Mouse (Mus musculus) kidney, embryonic 15.5 days (tissue): Measurements from ENCODE around the gene Unc13d. TPM values are rescaled to one million over a fixed set of nuclear protein-coding genes. Genes with fewer than 3 reads are reported as not detected.

ENCODE experiments used
- ATAC-seq: fragments of 200-750 bp; cut with Nextera tagmentation; replicated peaks from 2 replicates; pipeline ENCODE4 v1.8.0; 2017; ENCODE audit warnings: moderate TSS enrichment; ENCODE audit not compliant: low FRiP score
- H3K27ac ChIP-seq: fragments of 300-500 bp; sonication (generic); 2 replicates; pipeline ENCODE4 v1.5.1; 2015; ENCODE audit warnings: mild to moderate bottlenecking, inconsistent platforms
- H3K27me3 ChIP-seq: fragments of 300-500 bp; sonication (generic); 2 replicates; pipeline ENCODE4 v1.6.1; 2015; ENCODE audit warnings: inconsistent platforms
- H3K36me3 ChIP-seq: fragments of 300-500 bp; sonication (generic); 2 replicates; pipeline ENCODE4 v1.6.1; 2015; ENCODE audit warnings: inconsistent platforms
- H3K4me1 ChIP-seq: fragments of 300-500 bp; sonication (generic); 2 replicates; pipeline ENCODE4 v1.6.1; 2015; ENCODE audit warnings: inconsistent platforms
- H3K4me2 ChIP-seq: fragments of 300-500 bp; sonication (generic); 2 replicates; pipeline ENCODE4 v1.6.1; 2015; ENCODE audit warnings: moderate library complexity, mild to moderate bottlenecking, inconsistent platforms
- H3K4me3 ChIP-seq: fragments of 300-500 bp; sonication (generic); replicated peaks from 2 replicates; pipeline ENCODE4 v1.5.1; 2015; ENCODE audit warnings: mild to moderate bottlenecking, inconsistent platforms
- H3K9ac ChIP-seq: fragments of 300-500 bp; sonication (generic); 2 replicates; pipeline ENCODE4 v1.6.1; 2015; ENCODE audit warnings: mild to moderate bottlenecking, inconsistent platforms
- H3K9me3 ChIP-seq: fragments of 300-500 bp; sonication (generic); replicated peaks from 2 replicates; pipeline ENCODE4 v1.6.1; 2016; ENCODE audit warnings: inconsistent platforms
- WGBS: fragments of 180-500 bp; shearing (Covaris S2); methylation state at CpG from one replicate; pipeline ENCODE4 v1.1.7; 2015; ENCODE audit warnings: mixed read lengths; 5-methylcytosine and 5-hydroxymethylcytosine counted together
- polyA plus RNA-seq: library from polyadenylated mRNA; unstranded; fragments of >200 nt; fragmentation: Nextera tagmentation; extraction: Ambion mirVana; gene quantifications from 2 replicates; pipeline ENCODE4 v1.2.1, GENCODE M21; 2015

Gene Unc13d
- polyA plus RNA-seq, 1 experiment from 2014 or later, result 1.5 TPM

- no peak overlapping the region for H3K9ac ChIP-seq
- no peaks in the 10 kb centered on the region for H3K36me3 ChIP-seq
- H3K27ac ChIP-seq, result no peak overlapping the region
- H3K4me2 ChIP-seq, result no peak overlapping the region
- WGBS, result 84% methylated on average over 3 of the region's 3 CpGs
- H3K4me3 ChIP-seq, result no peak overlapping the region
- no peaks in the 10 kb centered on the region for H3K27me3 ChIP-seq
- ATAC-seq, result no peak
- peaks cover 14% of the 10 kb centered on the region for H3K4me1 ChIP-seq
- H3K9me3 ChIP-seq, result no peaks in the 10 kb centered on the region
Observed at GRCm38 (mm10) chr11:116072608-116073007, 5.2 kb downstream of the Unc13d start.

- H3K4me2 ChIP-seq, result no peak overlapping the region
- no peak overlapping the region for H3K4me3 ChIP-seq
- H3K9me3 ChIP-seq, result no peaks in the 10 kb centered on the region
- no peak overlapping the region for H3K9ac ChIP-seq
- H3K36me3 ChIP-seq, result no peaks in the 10 kb centered on the region
- ATAC-seq, result no peak
- WGBS, result 57% methylated on average over 5 of the region's 5 CpGs
- no peak overlapping the region for H3K27ac ChIP-seq
- peaks cover 12% of the 10 kb centered on the region; the same call in 1 of the 2 replicates for H3K4me1 ChIP-seq
- H3K27me3 ChIP-seq, result no peaks in the 10 kb centered on the region
Observed at GRCm38 (mm10) chr11:116071510-116071909, 6.3 kb downstream of the Unc13d start.

- H3K27ac ChIP-seq, result no peak overlapping the region
- 85% methylated on average over 12 of the region's 12 CpGs for WGBS
- H3K27me3 ChIP-seq, result no peaks in the 10 kb centered on the region
- peaks cover 24% of the 10 kb centered on the region for H3K36me3 ChIP-seq
- peaks cover 3% of the 10 kb centered on the region; the same call in 1 of the 2 replicates for H3K4me1 ChIP-seq
- H3K9me3 ChIP-seq, result no peaks in the 10 kb centered on the region
- no peak overlapping the region for H3K9ac ChIP-seq
- ATAC-seq, result no peak
- H3K4me3 ChIP-seq, result no peak overlapping the region
- H3K4me2 ChIP-seq, result no peak overlapping the region
Observed at GRCm38 (mm10) chr11:116065345-116065744, 12.4 kb downstream of the Unc13d start.

GRCm38 (mm10) chr11:116064187-116064867 is 13.4 kb downstream of the Unc13d start:
- no peak overlapping the region for H3K4me3 ChIP-seq
- H3K27ac ChIP-seq, result no peak overlapping the region
- H3K9ac ChIP-seq, result no peak overlapping the region
- H3K27me3 ChIP-seq, result no peaks in the 10 kb centered on the region
- no peak overlapping the region for H3K4me2 ChIP-seq
- no peaks in the 10 kb centered on the region for H3K9me3 ChIP-seq
- 69% methylated on average over 23 of the region's 23 CpGs for WGBS
- no peak for ATAC-seq
- H3K36me3 ChIP-seq, result peaks cover 34% of the 10 kb centered on the region
- H3K4me1 ChIP-seq, result peaks cover 3% of the 10 kb centered on the region; the same call in 1 of the 2 replicates

GRCm38 (mm10) chr11:116063562-116063961 is 14.2 kb downstream of the Unc13d start:
- no peak for ATAC-seq
- H3K4me1 ChIP-seq, result peaks cover 3% of the 10 kb centered on the region; the same call in 1 of the 2 replicates
- H3K4me2 ChIP-seq, result no peak overlapping the region
- H3K27me3 ChIP-seq, result no peaks in the 10 kb centered on the region
- H3K4me3 ChIP-seq, result no peak overlapping the region
- peaks cover 42% of the 10 kb centered on the region for H3K36me3 ChIP-seq
- WGBS, result 69% methylated on average over 13 of the region's 13 CpGs
- no peak overlapping the region for H3K9ac ChIP-seq
- H3K27ac ChIP-seq, result no peak overlapping the region
- H3K9me3 ChIP-seq, result no peaks in the 10 kb centered on the region

GRCm38 (mm10) chr11:116062521-116062920 is 15.2 kb downstream of the Unc13d start:
- H3K36me3 ChIP-seq, result peaks cover 52% of the 10 kb centered on the region
- no peak overlapping the region for H3K27ac ChIP-seq
- no peak overlapping the region for H3K4me2 ChIP-seq
- WGBS, result 70% methylated on average over 8 of the region's 8 CpGs
- H3K4me3 ChIP-seq, result no peak overlapping the region
- H3K4me1 ChIP-seq, result peaks cover 3% of the 10 kb centered on the region; the same call in 1 of the 2 replicates
- no peak overlapping the region for H3K9ac ChIP-seq
- no peaks in the 10 kb centered on the region for H3K27me3 ChIP-seq
- no peaks in the 10 kb centered on the region for H3K9me3 ChIP-seq
- ATAC-seq, result no peak

GRCm38 (mm10) chr11:116061641-116062415 is 15.9 kb downstream of the Unc13d start:
- H3K27ac ChIP-seq, result no peak overlapping the region
- ATAC-seq, result no peak
- no peak overlapping the region for H3K4me2 ChIP-seq
- H3K36me3 ChIP-seq, result peaks cover 59% of the 10 kb centered on the region
- H3K9ac ChIP-seq, result no peak overlapping the region
- peaks cover 2% of the 10 kb centered on the region; the same call in 1 of the 2 replicates for H3K4me1 ChIP-seq
- no peaks in the 10 kb centered on the region for H3K27me3 ChIP-seq
- 84% methylated on average over 13 of the region's 13 CpGs for WGBS
- H3K4me3 ChIP-seq, result no peak overlapping the region
- H3K9me3 ChIP-seq, result no peaks in the 10 kb centered on the region

- no peaks in the 10 kb centered on the region for H3K4me1 ChIP-seq
- H3K27me3 ChIP-seq, result no peaks in the 10 kb centered on the region
- H3K4me3 ChIP-seq, result no peak overlapping the region
- 89% methylated on average over 9 of the region's 9 CpGs for WGBS
- no peak for ATAC-seq
- no peak overlapping the region for H3K9ac ChIP-seq
- no peak overlapping the region for H3K4me2 ChIP-seq
- no peak overlapping the region for H3K27ac ChIP-seq
- H3K9me3 ChIP-seq, result no peaks in the 10 kb centered on the region
- peaks cover 71% of the 10 kb centered on the region for H3K36me3 ChIP-seq
Observed at GRCm38 (mm10) chr11:116060596-116060995, 17.2 kb downstream of the Unc13d start.

- Histone ChIP-seq H3K9ac (no peak overlapping the region), H3K4me1 (no peaks in the 10 kb centered on the region)
Observed at GRCm38 (mm10) chr11:116059691-116060025, 18.1 kb downstream of the Unc13d start.

GRCm38 (mm10) chr11:116058868-116059690 is 18.7 kb downstream of the Unc13d start:
- Histone ChIP-seq H3K27ac (no peak overlapping the region), H3K27me3 (no peaks in the 10 kb centered on the region), H3K4me1 (no peaks in the 10 kb centered on the region), H3K4me3 (no peak overlapping the region), H3K9me3 (no peaks in the 10 kb centered on the region), H3K9ac (no peak overlapping the region), H3K4me2 (no peak overlapping the region), H3K36me3 (peaks cover 86% of the 10 kb centered on the region)
- ATAC-seq, result no peak
- 92% methylated on average over 17 of the region's 17 CpGs for WGBS

More at GRCm38 (mm10) chr11:116059691-116060025, 18.1 kb downstream of the Unc13d start:
- Histone ChIP-seq H3K4me2 (no peak overlapping the region), H3K27me3 (no peaks in the 10 kb centered on the region), H3K27ac (no peak overlapping the region), H3K9me3 (no peaks in the 10 kb centered on the region), H3K4me3 (no peak overlapping the region), H3K36me3 (peaks cover 81% of the 10 kb centered on the region)
- WGBS, result 94% methylated on average over 11 of the region's 11 CpGs
- ATAC-seq, result no peak

- no peak overlapping the region for H3K4me2 ChIP-seq
- H3K4me3 ChIP-seq, result no peak overlapping the region
- no peak overlapping the region for H3K9ac ChIP-seq
- 75% methylated on average over 12 of the region's 12 CpGs for WGBS
- H3K4me1 ChIP-seq, result no peaks in the 10 kb centered on the region
- peaks cover 95% of the 10 kb centered on the region for H3K36me3 ChIP-seq
- no peaks in the 10 kb centered on the region for H3K9me3 ChIP-seq
- H3K27ac ChIP-seq, result no peak overlapping the region
- no peak for ATAC-seq
- no peaks in the 10 kb centered on the region for H3K27me3 ChIP-seq
Observed at GRCm38 (mm10) chr11:116058022-116058614, 19.6 kb downstream of the Unc13d start.
